Mouse (Mus musculus): Measurements from ENCODE around the gene Cldn34b2. TPM values are rescaled to one million over a fixed set of nuclear protein-coding genes. Genes with fewer than 3 reads are reported as not detected.

Gene Cldn34b2
- not detected in 2 replicates for polyA plus RNA-seq (2012; rRNA removed; ENCODE audit: low replicate concordance)

GRCm38 (mm10) chrX:155128312-155128711 lies at the start of gene Cldn34b2:
TSS of gene Cldn34b2 (minus strand) at chrX:155128412.

GRCm38 (mm10) chrX:155093566-155093965 lies 34.6 kb downstream of the Cldn34b2 start, which contains the start of gene Magea2:
TSS of gene Magea2 (minus strand) at chrX:155093666.

GRCm38 (mm10) chrX:155089693-155090092 lies 38.5 kb downstream of the Cldn34b2 start, which contains the start of gene Magea1:
TSS of gene Magea1 (minus strand) at chrX:155089793.

Other genes starting within 250 kb of the Cldn34b2 start
- gene Cldn34b1, start 238.1 kb downstream of the Cldn34b2 start, polyA plus RNA-seq (2012; rRNA removed; ENCODE audit: low replicate concordance): not detected in 2 replicates
- not detected in 2 replicates for gene Magea6, start 192.4 kb downstream of the Cldn34b2 start, polyA plus RNA-seq (2012; rRNA removed; ENCODE audit: low replicate concordance)
- gene Magea3, start 178.9 kb downstream of the Cldn34b2 start, polyA plus RNA-seq (2012; rRNA removed; ENCODE audit: low replicate concordance): not detected in 2 replicates
- not detected in 2 replicates for gene Magea8, start 132.6 kb downstream of the Cldn34b2 start, polyA plus RNA-seq (2012; rRNA removed; ENCODE audit: low replicate concordance)
- not detected in 2 replicates for gene Magea5, start 65.3 kb downstream of the Cldn34b2 start, polyA plus RNA-seq (2012; rRNA removed; ENCODE audit: low replicate concordance)
- gene Magea1, start 38.6 kb downstream of the Cldn34b2 start, polyA plus RNA-seq (2012; rRNA removed; ENCODE audit: low replicate concordance): not detected in 2 replicates
- not detected in 2 replicates for gene Magea2, start 34.7 kb downstream of the Cldn34b2 start, polyA plus RNA-seq (2012; rRNA removed; ENCODE audit: low replicate concordance)
- 50.1 and 50.6 TPM in 2 replicates for gene Sat1, start 88.0 kb upstream of the Cldn34b2 start, polyA plus RNA-seq (2012; rRNA removed; ENCODE audit: low replicate concordance)
- 24.8 and 37.6 TPM in 2 replicates for gene Acot9, start 134.0 kb upstream of the Cldn34b2 start, polyA plus RNA-seq (2012; rRNA removed; ENCODE audit: low replicate concordance)
- gene Prdx4, start 212.3 kb upstream of the Cldn34b2 start, polyA plus RNA-seq (2012; rRNA removed; ENCODE audit: low replicate concordance): 61.0 and 110 TPM in 2 replicates

Data from subcutaneous adipose tissue, adult 2 months (tissue).